Mouse (Mus musculus) embryonic facial prominence, embryonic 11.5 days (tissue): ENCODE results near the gene Rnh1. TPM values are rescaled to one million over a fixed set of nuclear protein-coding genes. Genes with fewer than 3 reads are reported as not detected.

Experiments
- ATAC-seq: fragments of 200-750 bp; cut with Nextera tagmentation; replicated peaks from 2 replicates; pipeline ENCODE4 v1.8.0; 2017; ENCODE audit warnings: low read depth; ENCODE audit not compliant: insufficient number of reproducible peaks, low FRiP score, low TSS enrichment
- DNase-seq: peaks from one replicate; pipeline ENCODE4 v3.0.0-alpha.2; 2015; ENCODE audit warnings: low spot score
- H3K27ac ChIP-seq: fragments of 300-500 bp; sonication (generic); replicated peaks from 2 replicates; pipeline ENCODE4 v1.5.1; 2014; ENCODE audit warnings: mild to moderate bottlenecking, low read depth, low read length, control low read depth
- H3K27me3 ChIP-seq: fragments of 300-500 bp; sonication (generic); 2 replicates; pipeline ENCODE4 v1.6.1; 2014; ENCODE audit warnings: mild to moderate bottlenecking, low read length, moderate library complexity, mixed read lengths; ENCODE audit not compliant: control insufficient read depth, insufficient read depth
- H3K36me3 ChIP-seq: fragments of 300-500 bp; sonication (generic); replicated peaks from 2 replicates; pipeline ENCODE4 v1.6.1; 2014; ENCODE audit warnings: low read depth, mild to moderate bottlenecking, low read length, moderate library complexity, mixed read lengths; ENCODE audit not compliant: control insufficient read depth, insufficient read depth
- H3K4me1 ChIP-seq: fragments of 300-500 bp; sonication (generic); 2 replicates; pipeline ENCODE4 v1.6.1; 2014; ENCODE audit warnings: low read length, mixed read lengths; ENCODE audit not compliant: control insufficient read depth, insufficient read depth
- H3K4me2 ChIP-seq: fragments of 300-500 bp; sonication (generic); 2 replicates; pipeline ENCODE4 v1.6.1; 2014; ENCODE audit warnings: low read depth, mild to moderate bottlenecking, control low read depth, low read length, moderate library complexity
- H3K4me3 ChIP-seq: fragments of 300-500 bp; sonication (generic); 2 replicates; pipeline ENCODE4 v1.5.1; 2014; ENCODE audit warnings: low read depth, low read length, control low read depth
- H3K9ac ChIP-seq: fragments of 300-500 bp; sonication (generic); replicated peaks from 2 replicates; pipeline ENCODE4 v1.6.1; 2014; ENCODE audit warnings: mild to moderate bottlenecking, control low read depth, low read length
- H3K9me3 ChIP-seq: fragments of 300-500 bp; sonication (generic); replicated peaks from 2 replicates; pipeline ENCODE4 v1.6.1; 2016; ENCODE audit warnings: mild to moderate bottlenecking, low read length, inconsistent platforms, mixed read lengths; ENCODE audit not compliant: control insufficient read depth
- WGBS: fragments of 180-500 bp; shearing (Covaris S2); extraction: QIAGEN DNeasy Blood & Tissue Kit; methylation state at CpG from one replicate; pipeline ENCODE4 v1.1.7; 2014; 5-methylcytosine and 5-hydroxymethylcytosine counted together
- polyA plus RNA-seq: library from polyadenylated mRNA; unstranded; fragments of >200 nt; fragmentation: Nextera tagmentation; extraction: Ambion mirVana; gene quantifications from 2 replicates; pipeline ENCODE4 v1.2.1, GENCODE M21; 2014

Rnh1 gene
- polyA plus RNA-seq, 1 experiment from 2014 or later: 82.0 TPM

GRCm38 (mm10) chr7:141131024-141131820, 41.4 kb downstream of the Rnh1 start:
- under 1% methylated on average over 59 of the region's 59 CpGs for WGBS
- H3K9me3 ChIP-seq: no peaks in the 10 kb centered on the region
- peak overlapping the region; percentile 71 for H3K9ac ChIP-seq
- H3K4me3 ChIP-seq: peak overlapping the region; percentile 66
- no peaks in the 10 kb centered on the region for H3K27me3 ChIP-seq
- H3K4me1 ChIP-seq: peaks cover 4% of the 10 kb centered on the region
- no peaks in the 10 kb centered on the region for H3K36me3 ChIP-seq
- ATAC-seq: peak; percentile 94
- H3K4me2 ChIP-seq: peak overlapping the region; percentile 75
- peak; percentile 98 for DNase-seq
- no peak overlapping the region for H3K27ac ChIP-seq

GRCm38 (mm10) chr7:141123517-141123856, 49.2 kb downstream of the Rnh1 start:
- Histone ChIP-seq H3K27ac (peak overlapping the region; percentile 67), H3K4me3 (peak overlapping the region; percentile 50), H3K27me3 (no peaks in the 10 kb centered on the region), H3K9me3 (no peaks in the 10 kb centered on the region), H3K4me1 (no peaks in the 10 kb centered on the region), H3K36me3 (no peaks in the 10 kb centered on the region), H3K4me2 (peak overlapping the region; percentile 60), H3K9ac (peak overlapping the region; percentile 75)
- whole genome bisulfite sequencing: 4% methylated on average over 15 of the region's 15 CpGs
- DNase-seq (no peak), ATAC-seq (no peak)

GRCm38 (mm10) chr7:141122689-141123516, 49.8 kb downstream of the Rnh1 start:
- ATAC-seq (peak; percentile 98), DNase-seq (peak; percentile 99)
- H3K4me3 ChIP-seq: peak overlapping the region; percentile 50
- H3K36me3 ChIP-seq: no peaks in the 10 kb centered on the region
- no peaks in the 10 kb centered on the region for H3K4me1 ChIP-seq
- peak overlapping the region; percentile 67 for H3K27ac ChIP-seq
- peak overlapping the region; percentile 75 for H3K9ac ChIP-seq
- peak overlapping the region; percentile 60 for H3K4me2 ChIP-seq
- 3% methylated on average over 29 of the region's 29 CpGs for WGBS
- H3K9me3 ChIP-seq: no peaks in the 10 kb centered on the region
- no peaks in the 10 kb centered on the region; the same call in 1 of the 2 replicates for H3K27me3 ChIP-seq

GRCm38 (mm10) chr7:141122245-141122644, 50.4 kb downstream of the Rnh1 start, which contains the start of gene Ptdss2:
Ptdss2 (plus strand) TSS chr7:141122382.
- ATAC-seq (no peak), DNase-seq (peak; percentile 22)
- 45% methylated on average over 14 of the region's 14 CpGs for WGBS
- Histone ChIP-seq H3K4me1 (no peaks in the 10 kb centered on the region), H3K9me3 (no peaks in the 10 kb centered on the region), H3K36me3 (no peaks in the 10 kb centered on the region), H3K27me3 (no peaks in the 10 kb centered on the region; the same call in 1 of the 2 replicates), H3K4me3 (peak within 1 kb of the TSS; percentile 50), H3K27ac (peak within 1 kb of the TSS; percentile 67), H3K9ac (peak within 1 kb of the TSS; percentile 75), H3K4me2 (peak within 1 kb of the TSS; percentile 60)

GRCm38 (mm10) chr7:141121051-141121531, 51.6 kb downstream of the Rnh1 start:
- no peaks in the 10 kb centered on the region for H3K9me3 ChIP-seq
- 74% methylated on average over 5 of the region's 5 CpGs for WGBS

GRCm38 (mm10) chr7:141120605-141121004, 52.1 kb downstream of the Rnh1 start:
- DNase-seq: no peak
- no peak for ATAC-seq
- H3K4me1 ChIP-seq: no peaks in the 10 kb centered on the region
- H3K4me3 ChIP-seq: no peak overlapping the region
- no peaks in the 10 kb centered on the region for H3K9me3 ChIP-seq
- 89% methylated on average over 3 of the region's 3 CpGs for WGBS
- H3K27ac ChIP-seq: no peak overlapping the region
- H3K9ac ChIP-seq: no peak overlapping the region
- no peaks in the 10 kb centered on the region; the same call in 1 of the 2 replicates for H3K27me3 ChIP-seq
- H3K36me3 ChIP-seq: no peaks in the 10 kb centered on the region
- H3K4me2 ChIP-seq: no peak overlapping the region

More at GRCm38 (mm10) chr7:141121051-141121531, 51.6 kb downstream of the Rnh1 start:
- no peaks in the 10 kb centered on the region for H3K4me1 ChIP-seq
- no peaks in the 10 kb centered on the region for H3K36me3 ChIP-seq
- no peak overlapping the region for H3K4me3 ChIP-seq
- H3K27ac ChIP-seq: no peak overlapping the region
- DNase-seq: no peak
- no peak overlapping the region for H3K9ac ChIP-seq
- ATAC-seq: no peak
- no peak overlapping the region for H3K4me2 ChIP-seq
- no peaks in the 10 kb centered on the region; the same call in 1 of the 2 replicates for H3K27me3 ChIP-seq

- H3K4me3 ChIP-seq: no peak overlapping the region
- no peak overlapping the region for H3K4me2 ChIP-seq
- no peaks in the 10 kb centered on the region for H3K36me3 ChIP-seq
- no peak for ATAC-seq
- H3K9me3 ChIP-seq: no peaks in the 10 kb centered on the region
- DNase-seq: no peak
- H3K9ac ChIP-seq: no peak overlapping the region
- H3K4me1 ChIP-seq: no peaks in the 10 kb centered on the region
- WGBS: 76% methylated on average over 3 of the region's 3 CpGs
- no peaks in the 10 kb centered on the region; the same call in 1 of the 2 replicates for H3K27me3 ChIP-seq
- no peak overlapping the region for H3K27ac ChIP-seq
Measured at GRCm38 (mm10) chr7:141119487-141119886, 53.2 kb downstream of the Rnh1 start.
